Mouse (Mus musculus): ENCODE data around the gene Chdh. TPM values are rescaled to one million over a fixed set of nuclear protein-coding genes. Genes with fewer than 3 reads are reported as not detected.
A peak's percentile ranks its signal among the peaks of the same experiment; 100 is the strongest.

Chdh gene
- polyA plus RNA-seq, 1 experiment from 2014 or later = 0.64 TPM

DNA sequence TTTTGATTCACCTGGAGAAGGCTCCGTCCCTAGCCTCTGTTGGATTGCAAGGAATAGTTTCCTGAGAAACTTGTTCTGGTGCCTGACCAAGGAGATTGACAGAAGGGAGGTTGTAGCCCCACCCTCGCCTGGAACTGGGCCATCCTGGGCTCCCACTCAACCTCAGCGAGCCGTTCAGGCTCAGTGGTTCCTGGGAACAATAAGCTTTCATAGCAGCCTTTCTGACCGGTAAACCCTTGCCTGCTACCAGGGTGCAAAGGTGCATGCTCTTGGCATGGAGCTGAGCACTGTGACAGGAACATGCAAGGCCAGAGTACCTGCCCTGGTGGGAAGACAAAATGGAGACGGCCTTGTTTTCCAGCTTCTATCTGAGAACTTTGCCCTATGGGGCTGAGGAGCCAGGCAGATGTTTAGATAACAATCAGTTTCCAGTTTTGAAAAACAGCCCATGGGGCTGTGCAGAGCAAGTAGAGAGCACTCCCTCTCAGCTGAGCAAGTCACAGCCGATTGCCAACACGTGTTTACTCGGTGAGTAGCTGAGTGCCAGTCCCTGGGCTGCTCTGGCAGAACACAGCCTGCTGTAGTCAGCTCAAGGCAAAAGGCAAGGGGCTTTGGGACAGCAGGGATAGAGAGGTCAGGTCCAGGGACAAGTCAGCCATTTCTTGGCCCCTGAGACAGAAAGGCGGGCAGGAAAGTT lies 1.2 kb downstream of the Chdh start:
- H3K9ac ChIP-seq = no peak overlapping the region
- H3K27me3 ChIP-seq (ENCODE audit: control insufficient read depth, insufficient read depth, low read length) = peaks cover 22% of the 10 kb centered on the region
- no peaks in the 10 kb centered on the region for H3K36me3 ChIP-seq (replicated peaks; ENCODE audit: control insufficient read depth, insufficient read depth)
- no peak overlapping the region for H3K4me3 ChIP-seq (replicated peaks; ENCODE audit: low read length)
- 66% methylated on average over 10 of the region's 10 CpGs for WGBS
- ATAC-seq (ENCODE audit: low FRiP score) = no peak; the same call in 1 of the 2 replicates
- H3K4me2 ChIP-seq (replicated peaks) = no peak overlapping the region
- H3K9me3 ChIP-seq (ENCODE audit: control insufficient read depth, low read length) = no peaks in the 10 kb centered on the region
- no peak overlapping the region for H3K27ac ChIP-seq
- DNase-seq (ENCODE audit: low spot score) = no peak
- peaks cover 10% of the 10 kb centered on the region; the same call in 1 of the 2 replicates for H3K4me1 ChIP-seq (replicated peaks; ENCODE audit: control insufficient read depth, insufficient read depth, low read length)

DNA sequence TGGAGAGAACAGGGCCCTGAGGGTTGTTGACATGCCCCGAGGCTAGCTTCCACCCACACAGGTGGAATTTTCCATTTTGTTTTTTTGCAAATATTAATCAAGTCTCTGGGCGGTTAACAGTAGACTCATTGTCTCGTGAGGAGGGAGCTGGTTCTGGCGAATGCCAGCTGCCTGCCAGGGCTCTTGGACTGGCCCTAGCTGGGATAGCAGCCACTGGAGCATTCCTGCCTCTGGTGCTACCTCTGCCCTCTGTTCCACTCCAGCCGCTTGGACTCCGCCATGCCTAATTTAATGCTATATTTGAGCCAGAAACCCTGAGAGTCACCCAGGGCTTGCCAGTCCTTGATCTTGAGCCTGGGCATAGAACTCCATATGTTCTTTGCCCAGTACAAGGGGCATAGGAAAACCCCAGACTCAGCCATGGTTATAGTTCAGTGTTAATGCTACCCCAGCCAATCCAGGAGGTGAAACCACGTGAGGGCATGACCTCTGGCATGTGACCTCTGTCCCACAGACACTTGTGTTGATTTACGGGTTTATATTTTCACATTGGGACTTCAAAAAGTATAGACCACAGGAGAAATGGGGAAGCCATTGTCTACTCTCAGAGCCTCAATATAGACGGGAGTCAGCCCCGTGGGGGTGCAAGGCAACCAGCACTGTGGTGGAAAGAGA lies 3.2 kb downstream of the Chdh start:
- no peaks in the 10 kb centered on the region for H3K9me3 ChIP-seq (ENCODE audit: control insufficient read depth, low read length)
- H3K4me2 ChIP-seq (replicated peaks) = no peak overlapping the region
- WGBS = 77% methylated on average over 10 of the region's 10 CpGs
- no peak overlapping the region for H3K27ac ChIP-seq
- peaks cover 10% of the 10 kb centered on the region; the same call in 1 of the 2 replicates for H3K4me1 ChIP-seq (replicated peaks; ENCODE audit: control insufficient read depth, insufficient read depth, low read length)
- DNase-seq (ENCODE audit: low spot score) (no peak), ATAC-seq (ENCODE audit: low FRiP score) (peak; percentile 24; the same call in 1 of the 2 replicates)
- no peak overlapping the region for H3K9ac ChIP-seq
- no peak overlapping the region for H3K4me3 ChIP-seq (replicated peaks; ENCODE audit: low read length)
- H3K27me3 ChIP-seq (ENCODE audit: control insufficient read depth, insufficient read depth, low read length) = peaks cover 22% of the 10 kb centered on the region
- H3K36me3 ChIP-seq (replicated peaks; ENCODE audit: control insufficient read depth, insufficient read depth) = no peaks in the 10 kb centered on the region

DNA sequence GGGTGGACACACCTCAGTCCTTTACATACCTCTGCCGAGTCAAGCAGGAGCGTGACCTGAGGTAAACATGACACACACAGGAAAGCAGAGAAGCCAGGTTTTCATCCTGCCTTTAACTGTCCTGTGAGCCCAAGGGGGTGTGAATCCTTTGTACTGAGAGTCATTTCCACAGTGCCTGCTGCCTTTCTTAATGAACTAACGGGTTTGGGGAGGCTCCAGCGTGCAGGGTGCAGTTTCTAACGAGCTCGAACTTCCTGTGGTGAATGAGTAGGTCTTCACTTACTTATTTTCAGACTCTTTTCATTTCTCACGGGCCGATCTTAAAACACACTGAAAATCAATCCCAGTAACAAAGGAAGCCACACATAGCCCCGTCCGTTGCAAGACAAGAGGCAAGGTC lies 5.7 kb downstream of the Chdh start:
- Histone ChIP-seq H3K4me3 (replicated peaks; ENCODE audit: low read length) (no peak overlapping the region), H3K27me3 (ENCODE audit: control insufficient read depth, insufficient read depth, low read length) (0 out of 2 replicates have a peak, but pooled peaks cover 6% of the 10 kb centered on the region), H3K9ac (no peak overlapping the region), H3K4me1 (replicated peaks; ENCODE audit: control insufficient read depth, insufficient read depth, low read length) (no peaks in the 10 kb centered on the region), H3K9me3 (ENCODE audit: control insufficient read depth, low read length) (no peaks in the 10 kb centered on the region), H3K4me2 (replicated peaks) (no peak overlapping the region), H3K36me3 (replicated peaks; ENCODE audit: control insufficient read depth, insufficient read depth) (no peaks in the 10 kb centered on the region), H3K27ac (no peak overlapping the region)
- ATAC-seq (ENCODE audit: low FRiP score) = no peak
- DNase-seq (ENCODE audit: low spot score) = no peak
- WGBS = 75% methylated on average over 10 of the region's 10 CpGs

DNA sequence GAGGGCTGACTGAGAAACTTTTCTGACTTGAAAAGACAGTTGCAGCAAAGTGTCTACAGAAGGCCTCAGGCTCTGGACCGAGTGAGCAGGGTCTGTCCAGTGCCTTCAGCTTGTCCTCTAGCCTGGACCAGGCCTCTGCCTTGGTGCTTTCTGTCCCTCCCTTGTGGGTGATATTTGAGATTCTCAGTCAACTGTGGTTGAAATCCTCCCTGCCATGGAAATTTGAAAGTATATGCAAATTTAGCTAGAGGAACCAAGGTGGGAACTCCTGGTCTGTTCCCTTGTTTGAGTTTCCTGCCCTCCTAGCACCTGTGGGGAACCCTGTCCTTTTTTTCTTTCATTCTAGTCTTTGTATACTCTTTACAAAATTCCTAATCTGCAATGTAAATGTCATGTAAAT lies 6.2 kb downstream of the Chdh start:
- Histone ChIP-seq H3K36me3 (replicated peaks; ENCODE audit: control insufficient read depth, insufficient read depth) (no peaks in the 10 kb centered on the region), H3K9ac (no peak overlapping the region), H3K4me2 (replicated peaks) (no peak overlapping the region), H3K27me3 (ENCODE audit: control insufficient read depth, insufficient read depth, low read length) (0 out of 2 replicates have a peak, but pooled peaks cover 1% of the 10 kb centered on the region), H3K4me3 (replicated peaks; ENCODE audit: low read length) (no peak overlapping the region), H3K27ac (no peak overlapping the region), H3K4me1 (replicated peaks; ENCODE audit: control insufficient read depth, insufficient read depth, low read length) (no peaks in the 10 kb centered on the region), H3K9me3 (ENCODE audit: control insufficient read depth, low read length) (no peaks in the 10 kb centered on the region)
- 76% methylated on average over 1 of the region's 1 CpGs for WGBS
- ATAC-seq (ENCODE audit: low FRiP score) (no peak), DNase-seq (ENCODE audit: low spot score) (no peak)

DNA sequence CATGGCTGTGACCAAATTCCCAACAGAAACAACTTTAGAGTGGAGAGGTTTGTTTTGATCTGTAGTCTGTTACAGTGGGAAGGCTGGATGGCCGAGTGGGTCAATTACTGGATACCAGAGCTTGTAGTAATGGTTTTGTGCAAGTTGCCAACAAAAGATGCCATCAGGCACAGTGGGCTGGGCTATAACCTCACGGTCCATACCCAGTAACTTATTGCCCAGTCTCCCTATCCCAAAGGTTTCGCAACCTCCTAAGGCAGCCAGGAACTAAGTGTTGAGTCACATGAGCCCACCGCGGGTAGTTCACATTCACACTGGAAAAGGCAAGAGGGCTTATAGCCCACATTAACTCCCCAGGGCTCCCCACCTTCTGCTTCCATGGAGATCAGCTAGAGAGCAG lies 7.8 kb downstream of the Chdh start:
- 93% methylated on average over 5 of the region's 5 CpGs for WGBS
- Histone ChIP-seq H3K9me3 (ENCODE audit: control insufficient read depth, low read length) (no peaks in the 10 kb centered on the region), H3K27me3 (ENCODE audit: control insufficient read depth, insufficient read depth, low read length) (no peaks in the 10 kb centered on the region), H3K36me3 (replicated peaks; ENCODE audit: control insufficient read depth, insufficient read depth) (no peaks in the 10 kb centered on the region), H3K4me2 (replicated peaks) (no peak overlapping the region), H3K4me3 (replicated peaks; ENCODE audit: low read length) (no peak overlapping the region), H3K9ac (no peak overlapping the region), H3K27ac (no peak overlapping the region), H3K4me1 (replicated peaks; ENCODE audit: control insufficient read depth, insufficient read depth, low read length) (no peaks in the 10 kb centered on the region)
- DNase-seq (ENCODE audit: low spot score) = no peak
- no peak for ATAC-seq (ENCODE audit: low FRiP score)

DNA sequence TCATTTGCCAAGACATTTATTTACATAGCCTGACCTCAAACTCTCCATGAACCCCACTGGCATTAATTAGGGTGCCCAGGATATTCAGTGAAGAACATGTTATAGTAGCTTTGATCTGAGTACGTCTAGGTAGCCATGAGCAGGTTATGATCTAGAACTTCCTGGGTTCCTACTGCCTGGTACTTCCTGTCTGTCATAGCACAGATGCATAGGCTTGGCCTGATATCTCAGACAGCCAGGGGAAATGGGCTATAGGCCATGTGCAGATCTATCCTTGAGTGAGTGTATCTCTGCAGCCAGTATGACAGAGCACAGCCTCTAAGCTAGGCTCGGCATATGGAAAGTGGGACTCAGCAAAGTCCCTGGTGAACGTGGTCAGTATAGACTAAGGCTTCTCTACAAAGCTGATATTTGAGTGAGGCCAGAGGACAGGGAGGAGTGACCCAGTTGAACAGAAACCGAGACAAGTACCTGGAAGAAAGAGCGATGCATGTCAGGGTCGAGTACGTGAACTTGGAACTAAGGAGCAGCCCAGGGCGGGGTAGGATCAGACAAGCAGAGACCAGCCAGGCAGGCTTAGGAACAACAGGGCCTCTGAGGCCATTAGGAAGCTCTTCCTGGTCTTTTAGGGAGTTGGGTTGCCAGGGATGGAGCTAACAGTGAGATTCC lies 9.1 kb downstream of the Chdh start:
- no peaks in the 10 kb centered on the region for H3K36me3 ChIP-seq (replicated peaks; ENCODE audit: control insufficient read depth, insufficient read depth)
- H3K27ac ChIP-seq = no peak overlapping the region
- no peak overlapping the region for H3K4me3 ChIP-seq (replicated peaks; ENCODE audit: low read length)
- no peak for DNase-seq (ENCODE audit: low spot score)
- no peaks in the 10 kb centered on the region for H3K27me3 ChIP-seq (ENCODE audit: control insufficient read depth, insufficient read depth, low read length)
- no peak for ATAC-seq (ENCODE audit: low FRiP score)
- H3K4me2 ChIP-seq (replicated peaks) = no peak overlapping the region
- 93% methylated on average over 8 of the region's 8 CpGs for WGBS
- no peaks in the 10 kb centered on the region for H3K4me1 ChIP-seq (replicated peaks; ENCODE audit: control insufficient read depth, insufficient read depth, low read length)
- H3K9me3 ChIP-seq (ENCODE audit: control insufficient read depth, low read length) = no peaks in the 10 kb centered on the region
- no peak overlapping the region for H3K9ac ChIP-seq

DNA sequence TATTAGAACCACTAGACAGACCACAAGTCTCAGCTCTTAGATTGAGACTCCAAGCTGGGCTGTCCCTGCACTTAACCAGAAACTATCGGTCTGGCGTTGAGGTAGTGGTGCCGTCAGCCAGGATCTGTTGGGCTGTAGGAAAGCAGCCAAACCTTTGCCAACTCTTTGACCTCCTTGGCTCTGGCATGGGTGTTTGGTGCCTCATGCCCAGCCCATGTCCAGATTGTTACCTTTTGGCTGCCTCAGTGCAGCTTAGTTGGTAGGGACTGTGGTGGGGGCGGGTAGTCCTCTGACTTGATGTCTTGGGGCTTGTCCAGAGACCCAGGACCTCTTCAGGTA lies 9.6 kb downstream of the Chdh start:
- no peaks in the 10 kb centered on the region for H3K27me3 ChIP-seq (ENCODE audit: control insufficient read depth, insufficient read depth, low read length)
- no peak overlapping the region for H3K27ac ChIP-seq
- DNase-seq (ENCODE audit: low spot score) = no peak
- no peak overlapping the region for H3K4me2 ChIP-seq (replicated peaks)
- no peak overlapping the region for H3K9ac ChIP-seq
- H3K36me3 ChIP-seq (replicated peaks; ENCODE audit: control insufficient read depth, insufficient read depth) = no peaks in the 10 kb centered on the region
- no peak overlapping the region for H3K4me3 ChIP-seq (replicated peaks; ENCODE audit: low read length)
- ATAC-seq (ENCODE audit: low FRiP score) = no peak
- H3K4me1 ChIP-seq (replicated peaks; ENCODE audit: control insufficient read depth, insufficient read depth, low read length) = no peaks in the 10 kb centered on the region
- 86% methylated on average over 4 of the region's 4 CpGs for WGBS
- no peaks in the 10 kb centered on the region for H3K9me3 ChIP-seq (ENCODE audit: control insufficient read depth, low read length)

DNA sequence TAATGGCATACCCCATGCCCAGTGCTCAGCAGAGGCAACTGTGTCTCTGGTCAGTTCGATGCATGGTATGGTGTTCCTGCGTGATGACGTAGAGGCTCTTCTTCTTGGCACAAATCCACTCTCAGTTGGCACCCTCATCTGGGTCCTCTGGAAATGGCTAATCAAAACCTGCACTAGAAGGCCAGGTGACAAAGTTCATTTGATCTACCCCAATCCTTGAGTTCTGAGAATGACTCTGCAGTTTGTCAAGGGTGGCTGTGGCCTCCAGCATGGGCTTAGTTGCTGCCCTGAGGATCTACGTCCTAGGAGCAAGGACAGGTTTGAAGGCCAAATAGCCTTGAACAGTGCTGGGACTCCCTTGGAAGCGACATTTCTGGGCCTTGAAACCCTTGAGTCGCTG lies 10.0 kb downstream of the Chdh start:
- no peaks in the 10 kb centered on the region for H3K4me1 ChIP-seq (replicated peaks; ENCODE audit: control insufficient read depth, insufficient read depth, low read length)
- H3K27me3 ChIP-seq (ENCODE audit: control insufficient read depth, insufficient read depth, low read length) = no peaks in the 10 kb centered on the region
- 96% methylated on average over 6 of the region's 6 CpGs for WGBS
- DNase-seq (ENCODE audit: low spot score) (no peak), ATAC-seq (ENCODE audit: low FRiP score) (no peak)
- H3K36me3 ChIP-seq (replicated peaks; ENCODE audit: control insufficient read depth, insufficient read depth) = no peaks in the 10 kb centered on the region
- no peak overlapping the region for H3K27ac ChIP-seq
- H3K9me3 ChIP-seq (ENCODE audit: control insufficient read depth, low read length) = no peaks in the 10 kb centered on the region
- no peak overlapping the region for H3K9ac ChIP-seq
- H3K4me3 ChIP-seq (replicated peaks; ENCODE audit: low read length) = no peak overlapping the region
- no peak overlapping the region for H3K4me2 ChIP-seq (replicated peaks)

DNA sequence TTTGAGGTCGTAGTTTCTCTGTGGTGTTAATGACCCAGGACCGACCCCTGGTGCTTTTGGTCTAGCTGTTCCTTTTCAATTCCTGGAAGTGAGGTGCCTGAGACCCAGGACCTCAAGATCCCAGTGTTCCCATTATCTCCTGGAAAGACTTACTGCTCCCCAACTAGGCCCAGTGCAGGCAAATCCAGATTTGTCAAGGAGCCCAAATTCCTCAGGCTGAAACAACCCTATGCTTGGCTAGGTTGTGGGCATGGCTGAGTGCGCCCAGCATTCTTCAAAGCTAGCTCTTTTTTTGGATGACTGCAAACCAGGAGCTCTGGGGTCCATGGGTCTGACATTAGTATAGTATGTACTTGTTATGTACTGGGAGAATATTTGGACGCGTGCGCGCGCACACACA lies 10.6 kb downstream of the Chdh start:
- Histone ChIP-seq H3K4me2 (replicated peaks) (no peak overlapping the region), H3K4me3 (replicated peaks; ENCODE audit: low read length) (no peak overlapping the region), H3K9me3 (ENCODE audit: control insufficient read depth, low read length) (no peaks in the 10 kb centered on the region), H3K27ac (no peak overlapping the region), H3K27me3 (ENCODE audit: control insufficient read depth, insufficient read depth, low read length) (no peaks in the 10 kb centered on the region), H3K36me3 (replicated peaks; ENCODE audit: control insufficient read depth, insufficient read depth) (no peaks in the 10 kb centered on the region), H3K9ac (no peak overlapping the region), H3K4me1 (replicated peaks; ENCODE audit: control insufficient read depth, insufficient read depth, low read length) (no peaks in the 10 kb centered on the region)
- ATAC-seq (ENCODE audit: low FRiP score) = no peak
- 93% methylated on average over 8 of the region's 8 CpGs for WGBS
- DNase-seq (ENCODE audit: low spot score) = no peak

Measured in hindbrain, embryonic 14.5 days (tissue).